Mouse (Mus musculus) heart, postnatal 0 days (tissue): Measurements from ENCODE around the gene Eif2ak4.

Source experiments
- CTCF ChIP-seq: IDR thresholded peaks from 2 replicates; pipeline ENCODE4 v1.5.1; 2016; ENCODE audit warnings: antibody characterized with exemption, control low read depth, low read depth
- EP300 ChIP-seq: IDR thresholded peaks from 2 replicates; pipeline ENCODE4 v1.6.1; 2016; ENCODE audit warnings: antibody characterized with exemption, low read depth

GRCm38 (mm10) chr2:118468354-118468753, 79.9 kb downstream of the Eif2ak4 start:
- no peak for TF ChIP-seq CTCF
- no peak for TF ChIP-seq EP300
